Mouse (Mus musculus): ENCODE results near the gene Lrp10.

Gene Lrp10

GRCm38 (mm10) chr14:54433941-54434531 is 29.9 kb upstream of the Lrp10 start:
- DNase-seq: no peak

GRCm38 (mm10) chr14:54435194-54435918 is 28.6 kb upstream of the Lrp10 start:
- DNase-seq: no peak

DNA sequence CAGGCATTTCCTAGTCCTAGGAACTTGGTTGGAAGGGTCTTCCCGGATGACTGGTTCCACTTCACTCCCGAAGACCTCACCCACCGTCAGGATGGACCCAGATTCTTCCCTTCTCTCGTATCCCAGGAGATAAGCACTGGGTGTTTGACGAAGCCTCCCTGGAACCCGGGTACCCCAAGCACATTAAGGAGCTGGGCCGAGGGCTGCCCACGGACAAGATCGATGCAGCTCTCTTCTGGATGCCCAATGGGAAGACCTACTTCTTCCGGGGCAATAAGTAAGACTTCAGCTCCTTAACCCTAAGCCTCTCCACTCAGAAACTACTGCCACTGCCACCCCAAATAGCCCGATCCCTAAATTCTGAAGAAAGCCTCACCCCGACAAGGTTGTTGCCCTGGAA is 24.8 kb upstream of the Lrp10 start:
- DNase-seq: no peak

DNA sequence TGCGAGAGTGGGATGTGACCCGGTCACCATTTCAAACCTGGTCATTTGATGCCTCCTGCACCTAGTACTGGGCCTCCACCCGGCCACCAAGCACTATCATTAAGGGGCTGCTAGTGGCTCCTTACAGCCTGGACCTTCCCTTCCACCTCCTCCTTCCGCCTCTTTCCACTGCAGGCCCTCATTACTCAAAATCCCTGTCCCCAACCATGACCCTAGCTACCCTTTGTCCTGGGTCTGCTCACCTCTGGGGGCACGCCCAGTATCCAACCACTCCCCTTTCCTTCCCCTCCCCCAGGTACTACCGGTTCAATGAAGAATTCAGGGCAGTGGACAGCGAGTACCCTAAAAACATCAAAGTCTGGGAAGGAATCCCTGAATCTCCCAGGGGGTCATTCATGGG is 24.3 kb upstream of the Lrp10 start:
- no peak for DNase-seq

DNA sequence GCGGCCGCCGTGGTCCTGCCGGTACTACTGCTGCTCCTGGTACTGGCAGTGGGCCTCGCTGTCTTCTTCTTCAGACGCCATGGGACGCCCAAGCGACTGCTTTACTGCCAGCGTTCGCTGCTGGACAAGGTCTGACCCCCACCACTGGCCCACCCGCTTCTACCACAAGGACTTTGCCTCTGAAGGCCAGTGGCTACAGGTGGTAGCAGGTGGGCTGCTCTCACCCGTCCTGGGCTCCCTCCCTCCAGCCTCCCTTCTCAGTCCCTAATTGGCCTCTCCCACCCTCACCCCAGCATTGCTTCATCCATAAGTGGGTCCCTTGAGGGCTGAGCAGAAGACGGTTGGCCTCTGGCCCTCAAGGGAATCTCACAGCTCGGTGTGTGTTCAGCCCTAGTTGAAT is 23.4 kb upstream of the Lrp10 start:
- no peak for DNase-seq

GRCm38 (mm10) chr14:54441365-54441764 is 22.6 kb upstream of the Lrp10 start:
- DNase-seq: no peak

DNA sequence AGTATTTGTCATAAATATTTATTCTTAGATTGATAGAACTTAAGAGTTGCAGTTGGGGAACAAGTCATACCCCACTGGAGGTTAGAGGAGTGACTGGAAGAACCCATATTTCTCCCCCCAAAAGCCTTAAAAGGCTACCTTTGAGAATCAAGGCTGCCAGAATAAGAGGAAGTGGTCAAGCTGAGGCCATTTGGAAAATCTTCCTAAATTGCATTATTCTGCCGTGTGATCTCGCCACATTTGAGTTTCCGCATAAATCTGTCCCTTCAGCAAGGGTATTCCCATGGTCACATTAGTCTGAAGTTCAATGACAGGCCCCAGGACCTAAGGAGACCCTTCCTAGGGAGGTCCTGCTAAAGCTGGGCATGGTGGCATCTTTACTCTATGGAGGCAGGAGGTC is 21.4 kb upstream of the Lrp10 start:
- no peak for DNase-seq

GRCm38 (mm10) chr14:54443196-54443595 is 20.7 kb upstream of the Lrp10 start:
- DNase-seq: no peak

DNA sequence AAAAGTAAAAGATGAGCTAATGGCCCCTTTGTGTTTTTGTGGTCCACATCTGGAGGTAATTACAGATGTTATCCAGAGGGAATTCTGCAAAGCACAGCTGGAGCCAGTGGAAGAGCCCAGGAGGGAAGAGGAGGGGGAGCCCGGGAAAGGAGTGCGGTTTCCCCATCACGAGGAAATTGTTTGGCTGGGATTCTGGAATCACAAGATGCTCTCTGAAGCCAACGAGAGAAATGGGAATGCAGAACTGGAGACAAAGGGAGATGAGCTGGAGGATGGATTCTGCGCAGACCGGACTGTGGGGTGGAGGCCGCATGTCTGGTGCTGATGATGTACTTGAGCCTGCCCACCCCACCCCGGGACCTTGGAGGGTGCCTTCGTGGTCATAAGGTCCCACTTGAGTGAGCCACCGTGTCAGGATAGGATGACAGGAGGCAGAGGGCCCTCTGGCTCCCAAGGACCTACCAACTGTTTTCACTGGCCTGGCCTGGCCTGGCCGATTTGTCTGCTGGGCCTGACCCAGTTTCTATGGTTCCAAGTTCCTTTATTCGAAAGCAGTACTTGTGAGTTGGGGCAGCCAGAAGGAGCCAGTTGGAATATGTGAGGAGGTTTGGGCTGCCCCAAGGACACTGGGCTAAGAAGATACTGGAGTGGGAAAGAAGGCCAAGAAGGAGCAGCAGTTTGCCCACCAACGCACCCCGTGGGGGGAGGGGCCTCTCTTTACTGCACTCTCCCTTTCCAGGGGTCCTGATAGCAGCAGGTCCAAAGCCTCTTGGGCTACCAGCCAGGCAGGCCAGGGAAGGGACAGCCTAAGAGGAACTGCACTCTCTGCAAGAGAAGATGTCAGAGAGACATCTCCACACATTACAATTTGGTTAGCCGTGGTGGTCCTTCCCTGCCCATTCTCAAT is 20.0 kb upstream of the Lrp10 start:
- no peak for DNase-seq

DNA sequence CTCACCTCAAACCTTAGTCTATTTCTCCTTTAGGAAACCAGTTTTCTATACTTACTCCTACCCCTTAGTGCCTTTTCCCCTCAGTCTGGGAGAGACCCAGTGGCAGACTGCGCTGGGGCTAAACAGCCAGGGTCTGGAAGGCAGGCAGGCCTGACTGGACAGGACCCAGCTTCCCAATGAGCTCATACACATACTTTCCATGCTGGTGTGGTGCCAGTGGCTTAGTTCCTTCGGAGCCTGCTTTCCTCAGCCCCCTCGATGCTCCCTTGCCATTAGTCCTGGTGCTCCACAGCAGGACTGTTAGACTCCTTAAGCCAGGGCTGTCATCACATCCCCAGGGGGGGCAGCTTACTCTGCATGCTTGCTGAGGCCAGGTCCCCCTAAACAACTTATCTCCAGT is 18.5 kb upstream of the Lrp10 start:
- no peak for DNase-seq

- no peak for DNase-seq
Measured at GRCm38 (mm10) chr14:54453566-54453965, 10.4 kb upstream of the Lrp10 start.

DNA sequence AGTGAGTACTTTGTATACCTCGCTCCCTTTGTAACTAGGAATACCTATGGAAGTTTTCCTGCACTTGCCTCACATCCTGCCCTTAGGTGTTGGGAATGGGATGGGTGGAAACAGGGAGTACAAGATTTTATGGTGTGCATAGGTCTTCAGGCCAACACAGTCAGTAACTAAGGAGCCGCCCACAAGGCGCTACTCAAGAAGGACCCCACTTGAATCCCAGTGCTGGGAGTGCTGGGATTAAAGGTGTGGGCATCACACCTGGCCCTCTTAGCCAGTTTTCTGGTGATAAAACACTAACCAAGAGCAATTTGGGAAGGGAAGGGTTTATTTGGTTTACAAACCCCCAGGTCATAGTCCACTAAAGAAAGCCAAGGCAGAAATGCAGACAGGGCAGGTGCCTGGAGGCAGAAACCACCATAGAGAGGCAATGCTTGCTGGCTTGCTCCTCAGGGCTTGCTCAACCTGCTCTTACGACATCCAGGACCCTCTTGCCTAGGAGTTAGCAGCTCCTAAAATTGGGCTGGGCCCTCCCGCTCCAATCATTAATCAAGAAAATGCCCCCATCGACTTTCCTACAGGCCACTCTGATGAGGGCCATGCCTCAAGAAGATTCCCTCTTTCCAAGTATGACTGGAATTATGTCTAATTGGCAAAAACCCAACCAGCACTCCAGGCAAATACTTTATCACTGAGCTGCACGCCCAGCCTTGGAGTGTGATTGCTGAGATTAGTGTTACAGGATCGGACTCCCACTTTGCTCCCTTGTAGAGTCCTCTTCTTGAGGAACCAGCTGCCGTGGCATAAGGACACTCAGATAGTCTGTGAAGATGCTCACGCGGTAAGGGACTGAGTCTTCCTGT is 9.0 kb upstream of the Lrp10 start:
- no peak for DNase-seq

DNA sequence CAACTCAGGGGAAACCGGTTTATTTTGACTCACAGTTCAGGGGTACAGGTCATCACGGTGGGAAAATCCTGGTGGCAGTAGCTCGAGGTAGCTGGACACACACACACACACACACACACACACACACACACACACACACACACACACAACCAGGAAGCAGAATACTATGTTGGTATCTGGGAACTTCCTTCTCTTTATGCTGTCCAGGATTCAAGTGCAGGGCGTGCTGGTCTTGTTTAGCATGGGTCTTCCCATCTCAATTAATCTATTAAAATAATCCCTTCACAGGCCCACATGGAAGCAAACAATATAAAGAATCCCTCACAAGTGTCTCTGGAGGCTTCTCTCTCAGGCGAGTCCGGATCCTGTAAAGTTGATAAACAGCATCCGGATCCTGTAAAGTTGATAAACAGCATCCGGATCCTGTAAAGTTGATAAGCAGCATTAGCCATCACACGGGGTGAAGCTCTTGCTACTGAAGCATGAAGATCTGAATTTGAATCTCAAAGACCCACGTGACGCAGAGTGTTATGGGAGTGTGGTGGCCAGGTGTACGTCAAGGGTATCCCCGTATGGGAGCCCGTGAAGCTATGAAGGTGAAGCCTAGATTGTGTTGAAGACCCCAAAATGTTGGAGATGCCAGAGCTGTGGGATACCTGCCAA is 5.9 kb upstream of the Lrp10 start:
- no peak for DNase-seq

- no peak for DNase-seq
Measured at GRCm38 (mm10) chr14:54462146-54462545, 1.8 kb upstream of the Lrp10 start.

DNA sequence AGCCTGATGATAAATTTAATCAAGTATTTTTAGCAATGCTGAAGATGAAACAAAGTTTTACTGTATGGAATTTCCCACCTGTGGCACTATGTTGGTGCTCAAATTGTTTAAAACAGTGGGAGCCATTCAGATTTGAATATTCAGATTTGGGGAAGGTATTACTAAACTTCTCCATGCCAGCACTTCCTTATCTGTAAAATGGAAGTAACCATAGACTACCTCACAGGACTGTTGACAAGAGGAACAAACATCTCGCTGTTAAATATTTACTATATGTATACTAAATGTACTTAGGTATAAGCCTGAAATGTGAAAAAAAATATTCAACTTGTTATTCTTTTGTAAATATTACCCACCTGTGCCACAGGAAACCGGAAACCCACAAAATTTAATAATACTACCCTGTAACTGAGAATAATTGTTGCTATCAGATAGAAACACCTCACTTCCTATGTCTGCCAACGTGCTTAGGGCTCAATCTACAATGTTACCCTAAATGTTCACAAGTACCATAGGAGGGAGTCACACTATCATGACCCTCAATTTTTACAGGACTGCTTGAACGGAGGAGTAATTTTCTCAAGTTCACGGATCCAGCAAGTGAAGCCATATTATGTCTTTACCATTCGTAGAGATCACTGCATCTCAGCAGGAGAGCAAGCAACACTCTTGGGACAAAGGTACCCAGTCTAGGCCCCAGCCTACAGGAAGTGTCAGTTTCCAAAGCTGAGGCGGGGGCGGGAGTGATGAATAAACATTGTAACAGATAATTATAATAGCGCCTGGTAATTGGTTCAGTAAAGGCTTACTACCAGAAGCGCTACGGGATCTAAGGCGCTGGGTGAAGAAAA is 604 bp upstream of the Lrp10 start:
- no peak for DNase-seq

DNA sequence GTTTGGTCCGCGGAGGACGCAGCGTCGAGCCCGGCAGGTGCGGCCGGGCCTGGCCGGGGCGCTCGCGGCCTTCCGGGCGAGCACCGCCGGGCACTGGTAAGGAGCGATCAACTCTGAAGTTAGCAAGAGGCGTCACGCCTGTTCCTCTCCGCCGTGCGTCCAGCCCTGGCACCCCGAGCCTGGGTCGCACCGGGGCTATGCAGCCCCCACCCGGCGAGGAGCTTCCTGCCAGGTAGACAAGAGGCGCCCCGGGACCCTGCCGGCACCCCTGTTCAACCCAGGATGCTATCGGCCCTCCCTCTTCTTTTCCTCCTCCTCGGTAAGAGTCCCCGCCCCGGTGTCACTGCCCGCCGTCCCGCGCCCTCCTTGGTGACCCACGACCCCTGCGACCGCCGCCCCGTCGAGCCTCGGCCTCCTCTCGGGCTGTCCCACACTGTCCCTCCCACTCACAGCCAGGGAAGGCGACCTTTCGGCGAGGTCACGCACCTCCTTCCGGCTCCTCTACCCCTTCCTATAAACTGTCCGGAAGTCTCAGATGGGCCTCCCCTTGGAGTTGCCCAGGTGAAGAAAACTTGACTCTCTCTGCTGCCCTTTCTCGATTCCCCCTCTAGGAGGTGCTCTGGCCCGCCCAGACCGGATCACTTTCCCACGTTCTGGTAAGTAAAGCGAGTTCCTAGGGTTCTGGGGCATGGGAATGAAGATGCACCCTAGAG is 512 bp downstream of the Lrp10 start:
- peak; percentile 71 to 82 for DNase-seq

DNA sequence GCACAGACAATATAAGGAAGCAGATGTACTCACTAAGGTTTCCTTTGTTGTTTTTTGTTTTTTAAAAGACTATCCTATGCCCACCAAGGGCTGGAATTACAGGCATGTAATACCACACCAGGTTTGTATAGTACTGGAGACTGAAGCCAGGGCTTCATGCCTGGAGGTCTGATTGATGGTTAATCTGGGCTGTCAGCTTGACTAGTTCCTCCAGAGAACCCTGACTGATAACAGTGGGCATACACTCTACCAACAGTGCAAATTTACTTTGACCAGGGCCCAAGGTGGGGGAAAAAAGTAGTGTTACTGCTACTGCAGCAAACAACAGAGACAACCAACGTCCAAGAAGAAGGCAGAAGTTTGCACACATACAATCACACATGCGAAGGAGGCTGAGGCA is 7.5 kb downstream of the Lrp10 start:
- DNase-seq: no peak

GRCm38 (mm10) chr14:54472671-54473070 is 8.7 kb downstream of the Lrp10 start:
- DNase-seq: no peak

DNA sequence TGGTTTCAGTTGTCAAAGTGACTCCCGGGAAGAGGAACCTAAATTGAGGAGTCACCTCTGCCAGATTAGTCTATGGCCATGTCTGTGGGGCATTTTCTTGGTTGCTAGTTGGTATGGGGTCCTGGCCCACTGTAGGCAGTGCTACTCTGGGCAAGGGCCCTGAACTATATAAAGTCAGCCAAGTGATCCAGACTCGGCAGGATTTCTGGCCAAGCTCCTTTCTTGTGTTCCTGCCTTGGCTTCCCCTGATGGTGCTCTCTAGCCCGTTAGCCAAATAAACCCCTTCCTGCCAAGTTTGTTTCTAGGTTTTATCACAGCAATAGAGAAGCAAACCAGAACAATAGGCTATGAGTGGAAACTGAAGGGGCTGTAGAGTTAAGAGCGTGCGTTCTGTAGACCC is 10.8 kb downstream of the Lrp10 start:
- no peak for DNase-seq
